Mouse (Mus musculus): ENCODE measurements around the gene Avil.

Gene Avil

DNA sequence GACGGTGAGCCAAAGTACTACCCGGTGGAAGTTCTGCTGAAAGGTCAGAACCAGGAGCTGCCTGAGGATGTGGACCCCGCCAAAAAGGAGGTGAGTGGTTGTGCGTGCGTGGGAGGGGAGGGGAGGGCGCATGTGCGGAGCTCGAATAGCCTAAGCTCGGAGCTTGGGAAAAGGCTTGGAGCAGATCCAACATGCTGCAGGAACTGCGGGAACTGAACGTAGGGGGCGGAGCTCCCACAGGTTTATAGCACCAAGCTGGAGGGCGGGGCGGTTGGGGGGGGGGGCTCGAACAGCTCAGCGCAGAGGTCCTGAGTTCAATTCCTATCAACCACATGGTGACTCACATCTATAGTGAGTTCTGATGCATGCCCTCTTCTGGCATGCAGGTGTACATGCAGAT is 17.9 kb downstream of the Avil start:
- no peak for DNase-seq (ENCODE audit: low spot score in 2 of 2)

DNA sequence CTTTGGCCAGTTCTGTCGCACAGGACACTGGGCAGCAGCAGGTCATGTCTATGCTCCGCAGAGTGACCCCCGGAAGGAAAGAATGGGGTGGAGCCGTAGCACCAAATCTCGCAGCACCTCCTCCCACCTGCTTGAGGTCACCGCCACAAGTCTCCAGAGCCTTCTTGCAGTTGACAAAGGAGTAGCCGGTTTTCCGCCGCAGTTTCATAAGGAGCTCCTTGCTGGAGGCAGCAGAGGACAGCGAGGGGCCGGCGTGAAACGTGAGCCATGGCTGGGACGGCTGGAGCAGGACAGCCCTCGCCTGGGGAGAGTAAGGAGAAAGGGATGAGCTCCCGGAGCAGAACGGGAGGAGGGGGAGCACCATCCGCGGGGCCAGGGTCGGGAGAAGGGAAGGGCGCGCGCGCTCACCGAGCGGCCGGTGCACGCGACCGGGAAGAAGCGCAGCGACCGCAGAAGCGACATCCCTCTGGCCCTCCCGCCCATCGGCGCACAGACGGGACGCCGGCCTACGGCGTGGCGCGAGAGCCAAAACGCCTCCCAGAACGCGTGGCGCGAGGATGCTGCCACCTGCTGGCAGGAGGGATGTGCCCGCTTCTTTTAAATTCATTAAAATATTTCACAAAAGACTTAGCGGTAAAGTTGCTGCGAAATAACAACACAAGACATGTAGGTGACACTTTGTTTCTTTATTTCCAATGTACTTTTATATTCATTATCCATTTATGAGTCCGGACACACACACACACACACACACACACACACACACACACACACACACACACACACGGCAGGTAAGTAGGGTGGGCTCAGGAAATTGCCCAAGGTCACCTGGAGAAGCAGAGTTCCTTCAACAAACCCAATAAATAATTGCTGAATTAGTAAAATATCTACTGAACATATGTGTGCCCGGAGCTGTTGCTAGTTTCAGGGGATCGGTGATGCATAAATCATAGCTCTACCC is 30.1 kb downstream of the Avil start, which contains the start of gene Tsfm:
TSS of gene Tsfm (minus strand) at position 505 of the 961 bp plus-strand sequence.
- peak; percentile 87 to 92 for DNase-seq (ENCODE audit: low spot score in 2 of 2)

DNA sequence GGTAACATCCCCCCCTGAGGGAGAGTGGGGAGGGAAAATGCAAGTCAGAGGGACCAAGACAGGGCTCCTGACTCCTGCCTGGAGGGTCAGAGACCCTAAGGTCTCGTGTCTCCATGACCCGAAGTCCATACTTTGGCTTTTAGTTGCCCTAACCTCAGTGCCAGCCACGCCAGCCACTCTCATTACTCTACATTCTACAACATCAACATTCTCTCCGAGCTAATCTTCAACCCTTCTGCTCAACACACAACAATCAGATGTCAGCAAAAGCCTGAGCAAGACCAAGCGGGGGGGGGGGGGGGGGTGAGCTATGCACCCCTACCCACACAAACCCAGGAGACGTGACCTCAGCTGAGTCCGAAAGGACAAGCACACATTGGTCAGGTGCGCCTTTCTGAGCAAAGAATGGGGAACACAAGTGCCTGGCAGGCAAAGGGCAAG is 32.8 kb downstream of the Avil start:
- DNase-seq (ENCODE audit: low spot score in 2 of 2) = no peak

DNA sequence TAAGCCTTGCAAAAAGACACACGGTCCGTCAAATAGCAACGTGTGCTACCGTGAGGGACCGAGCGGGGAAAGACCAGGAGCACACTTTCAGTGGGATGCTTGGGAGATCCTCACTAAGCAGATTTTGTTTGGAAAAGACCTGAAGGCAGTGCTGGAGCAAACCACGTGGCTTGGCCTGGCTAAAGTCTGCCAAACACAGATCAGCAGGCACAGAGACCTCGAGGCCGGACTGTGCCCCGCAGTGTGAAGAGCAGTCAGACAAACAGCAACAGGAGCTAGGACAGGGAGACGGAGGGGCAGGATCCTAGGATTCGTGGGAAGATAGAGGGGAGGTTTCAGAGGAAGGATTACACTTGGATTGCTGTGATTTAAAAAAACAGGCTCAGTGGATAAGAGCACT is 35.8 kb downstream of the Avil start:
- no peak for DNase-seq (ENCODE audit: low spot score in 2 of 2)

- no peak for DNase-seq (ENCODE audit: low spot score in 2 of 2)
These were observed 37.1 kb downstream of the Avil start for GRCm38 (mm10) chr10:127037641-127038040.

DNA sequence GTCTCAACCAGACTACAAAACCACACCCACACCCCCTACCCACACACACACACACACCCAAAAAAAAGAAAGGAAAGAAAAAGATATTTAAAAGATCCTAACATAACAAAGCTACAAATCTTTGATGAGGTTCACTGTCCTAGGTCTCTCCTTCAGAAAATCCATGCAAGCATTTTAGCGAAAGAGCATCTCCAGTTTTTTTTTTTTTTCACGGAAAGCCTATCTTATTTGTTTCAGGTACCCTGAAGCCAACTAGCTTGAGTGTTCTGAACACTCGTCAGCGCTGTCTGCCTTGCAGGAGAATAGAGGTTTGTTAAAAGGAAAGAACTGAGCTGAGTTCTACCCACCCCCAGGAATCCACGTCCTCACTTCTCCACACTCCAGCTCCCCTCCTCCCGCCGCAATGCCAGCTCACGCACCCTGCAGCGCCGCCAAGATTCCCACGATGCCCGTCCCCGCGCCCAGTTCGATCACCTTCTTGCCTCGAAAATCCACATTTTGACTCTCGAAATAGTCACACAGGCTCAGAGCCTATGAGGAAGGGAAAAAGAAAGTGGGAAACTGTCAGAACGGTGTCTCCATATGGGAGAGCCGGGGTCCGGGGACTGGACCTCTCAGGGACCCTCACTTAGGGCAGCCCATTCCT is 40.2 kb downstream of the Avil start:
- no peak for DNase-seq (ENCODE audit: low spot score in 2 of 2)

DNA sequence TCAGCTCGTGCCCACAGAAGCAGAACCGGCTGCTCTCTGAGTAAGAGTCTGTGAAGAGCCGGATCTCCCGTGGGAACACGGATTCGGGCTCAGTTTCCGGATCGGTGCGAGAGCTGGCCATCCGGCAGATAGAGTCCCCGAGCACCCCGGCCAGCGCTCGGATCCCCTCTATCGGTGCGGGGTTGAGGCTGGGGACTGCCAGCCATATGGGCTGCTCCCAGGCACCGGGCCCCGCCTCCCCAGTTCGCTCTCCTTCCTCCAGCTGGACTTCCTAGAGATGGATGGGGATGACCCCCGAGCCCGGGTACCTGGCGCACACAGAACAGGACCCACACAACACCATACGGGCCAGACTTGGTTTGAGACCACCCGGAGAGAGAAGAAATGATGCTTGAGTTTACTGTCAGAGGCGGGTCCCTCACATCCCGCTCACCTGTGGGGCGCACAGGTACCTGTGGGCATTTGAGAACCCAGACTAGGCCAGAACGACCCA is 40.8 kb downstream of the Avil start, which contains the start of the genes Mettl1 and Eef1akmt3:
TSS of gene Mettl1 (plus strand) at position 141 of the 493 bp plus-strand sequence.
TSS of gene Eef1akmt3 (minus strand) at position 240 of the 493 bp plus-strand sequence.
- peak in 1 of 2 experiments; percentile 47 for DNase-seq (ENCODE audit: low spot score in 2 of 2)

DNA sequence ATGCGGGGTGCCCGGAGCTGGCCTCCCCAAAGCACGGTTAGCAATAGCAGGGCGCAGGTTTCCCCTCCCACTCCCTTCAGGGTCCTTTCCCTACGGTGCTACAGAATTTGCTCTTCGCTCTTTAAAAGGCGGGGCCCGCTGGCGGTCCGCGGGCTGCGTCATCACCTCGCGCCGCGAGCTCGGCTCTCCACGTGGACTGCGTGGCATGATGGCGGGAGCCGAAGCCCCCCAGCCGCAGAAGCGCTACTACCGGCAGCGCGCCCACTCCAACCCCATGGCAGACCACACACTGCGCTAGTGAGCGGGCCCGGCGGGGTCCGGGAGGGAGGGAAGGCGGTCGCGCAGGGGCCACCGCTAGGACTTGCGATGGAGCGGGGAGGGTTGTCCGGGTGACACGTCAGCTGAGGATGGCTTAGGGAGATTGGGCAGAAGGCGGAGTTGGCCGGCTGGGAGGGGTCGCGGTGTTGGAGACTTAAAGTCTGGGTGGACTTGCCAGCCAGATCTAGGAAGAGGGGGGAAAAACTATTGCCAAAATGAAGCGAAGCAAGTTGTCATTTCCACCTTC is 41.3 kb downstream of the Avil start:
- peak; percentile 82 to 83 for DNase-seq (ENCODE audit: low spot score in 2 of 2)

GRCm38 (mm10) chr10:127042468-127043115 is 42.1 kb downstream of the Avil start:
- DNase-seq (ENCODE audit: low spot score in 2 of 2) = no peak

GRCm38 (mm10) chr10:127043187-127043586 is 42.7 kb downstream of the Avil start:
- no peak for DNase-seq (ENCODE audit: low spot score in 2 of 2)

DNA sequence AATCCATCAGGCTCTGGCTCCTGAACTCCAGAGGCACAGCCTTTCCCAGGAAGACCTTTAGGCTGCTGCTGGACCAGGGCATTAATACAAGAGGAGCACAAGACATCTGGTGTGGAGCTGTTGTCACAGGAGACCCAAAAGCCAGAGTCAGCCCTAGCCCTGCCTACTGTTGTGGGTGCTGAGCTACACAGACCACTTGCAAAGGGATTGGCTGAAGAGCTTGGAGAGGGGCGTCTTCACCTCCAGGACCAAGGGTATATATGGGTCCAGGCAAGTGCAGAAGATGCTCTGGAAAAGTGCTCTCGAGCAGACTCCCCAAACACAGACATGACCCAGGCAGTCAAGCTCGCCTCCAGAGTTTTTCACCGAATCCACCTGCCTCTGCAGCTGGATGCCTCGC is 47.4 kb downstream of the Avil start, which contains the start of gene Cyp27b1:
TSS of gene Cyp27b1 (plus strand) at position 297 of the 400 bp plus-strand sequence.
- no peak for DNase-seq (ENCODE audit: low spot score in 2 of 2)

GRCm38 (mm10) chr10:127048608-127049394 is 48.3 kb downstream of the Avil start:
- DNase-seq (ENCODE audit: low spot score in 2 of 2) = no peak

DNA sequence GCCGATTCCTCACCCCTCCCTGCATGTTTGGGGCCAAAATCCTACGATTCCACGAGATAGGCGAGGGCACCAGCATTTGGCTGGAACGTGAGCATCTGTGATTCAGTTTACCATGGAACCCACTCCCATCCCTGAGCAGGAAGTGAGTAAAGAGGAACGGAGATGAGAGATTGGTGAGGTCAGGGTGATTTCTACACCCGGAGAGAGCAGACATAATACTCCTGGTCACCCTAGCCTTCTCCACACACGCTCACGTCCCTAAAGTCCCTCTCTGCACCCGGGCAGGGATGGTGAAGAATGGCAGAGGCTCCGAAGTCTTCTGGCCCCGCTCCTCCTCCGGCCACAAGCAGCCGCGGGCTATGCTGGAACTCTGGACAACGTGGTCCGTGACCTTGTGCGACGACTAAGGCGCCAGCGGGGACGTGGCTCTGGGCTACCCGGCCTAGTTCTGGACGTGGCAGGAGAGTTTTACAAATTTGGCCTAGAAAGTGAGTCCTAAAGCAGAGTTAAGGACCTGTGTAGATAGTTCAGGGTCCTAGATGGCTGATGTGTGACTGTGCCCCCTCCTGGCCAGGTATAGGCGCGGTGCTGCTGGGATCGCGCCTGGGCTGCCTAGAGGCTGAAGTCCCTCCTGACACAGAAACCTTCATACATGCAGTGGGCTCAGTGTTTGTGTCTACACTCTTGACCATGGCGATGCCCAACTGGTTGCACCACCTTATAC is 49.0 kb downstream of the Avil start:
- no peak for DNase-seq (ENCODE audit: low spot score in 2 of 2)

DNA sequence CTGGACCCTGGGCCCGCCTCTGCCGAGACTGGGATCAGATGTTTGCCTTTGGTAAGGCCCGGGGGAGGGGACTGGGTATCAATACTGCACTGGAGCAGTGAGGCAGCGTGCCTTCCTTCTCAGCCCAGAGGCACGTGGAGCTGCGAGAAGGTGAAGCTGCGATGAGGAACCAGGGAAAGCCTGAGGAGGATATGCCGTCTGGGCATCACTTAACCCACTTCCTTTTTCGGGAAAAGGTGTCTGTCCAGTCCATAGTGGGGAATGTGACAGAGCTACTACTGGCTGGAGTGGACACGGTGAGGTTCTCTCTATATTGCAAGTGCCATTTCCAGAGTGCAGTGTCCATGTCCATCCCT is 49.6 kb downstream of the Avil start:
- no peak for DNase-seq (ENCODE audit: low spot score in 2 of 2)

GRCm38 (mm10) chr10:127054646-127055045 is 54.1 kb downstream of the Avil start:
- DNase-seq (ENCODE audit: low spot score in 2 of 2) = no peak

DNA sequence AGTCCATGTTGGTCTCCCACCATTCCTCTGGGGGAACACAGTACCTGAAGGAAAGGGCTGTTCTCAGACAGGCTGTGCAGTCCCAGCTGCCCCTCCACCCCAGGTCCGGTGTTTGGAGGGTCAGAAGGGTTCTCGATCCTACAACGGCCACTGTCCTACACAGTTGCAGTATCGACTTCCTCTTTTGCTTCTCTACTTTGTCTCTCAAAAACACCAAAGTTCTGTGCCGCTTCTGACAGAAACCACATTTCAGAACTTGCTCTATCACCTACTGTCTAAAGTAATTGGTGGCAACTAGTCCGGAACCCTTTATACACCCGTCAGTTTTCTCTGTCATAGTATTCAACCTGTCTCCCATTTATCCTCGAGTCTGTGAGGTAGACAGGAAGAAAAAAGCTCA is 54.9 kb downstream of the Avil start:
- no peak for DNase-seq (ENCODE audit: low spot score in 2 of 2)

GRCm38 (mm10) chr10:127056490-127056889 is 56.0 kb downstream of the Avil start:
- DNase-seq (ENCODE audit: low spot score in 2 of 2) = no peak

DNA sequence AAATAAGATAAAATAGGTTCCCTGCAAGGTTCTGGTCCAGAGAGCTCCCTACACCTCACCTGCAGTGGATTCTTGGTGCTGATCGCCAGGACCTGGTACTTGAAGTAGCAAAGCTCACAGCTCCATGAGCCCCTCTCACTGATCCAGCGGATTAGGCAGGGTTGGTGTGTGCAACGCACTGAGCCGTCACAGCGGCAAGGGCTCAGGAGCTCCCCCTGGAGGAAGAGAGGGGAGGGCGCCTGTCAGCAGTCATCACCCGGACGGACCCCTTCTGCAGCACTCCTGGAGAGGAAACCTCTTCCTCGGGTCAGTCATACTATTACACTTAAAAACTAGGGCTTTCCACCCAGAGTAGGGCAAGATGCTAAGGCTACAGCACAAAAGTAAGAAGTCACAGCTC is 57.7 kb downstream of the Avil start:
- peak; percentile 56 to 66 for DNase-seq (ENCODE audit: low spot score in 2 of 2)

DNA sequence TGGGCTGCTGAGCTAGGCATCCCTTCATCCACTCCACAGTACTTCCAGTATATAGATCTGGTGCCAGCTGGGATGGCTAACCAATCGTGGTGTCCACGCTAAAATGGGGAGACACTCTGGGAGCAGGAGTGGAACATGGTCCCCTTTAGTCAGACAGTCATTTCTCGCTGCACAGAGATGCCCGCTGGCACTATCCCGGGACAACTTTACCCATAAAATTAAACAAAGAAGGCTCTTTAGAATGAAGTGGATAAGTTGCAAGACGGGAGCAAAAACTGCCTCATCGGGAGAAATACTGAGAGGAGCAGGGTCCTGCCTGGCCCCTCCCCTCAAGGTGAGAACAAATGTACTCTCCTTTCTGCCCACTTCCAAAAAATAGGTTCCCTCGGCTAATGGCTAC is 58.2 kb downstream of the Avil start:
- DNase-seq (ENCODE audit: low spot score in 2 of 2) = no peak
